ENCODE assay signal across 31 mouse cellular contexts in the genomic region with DNA sequence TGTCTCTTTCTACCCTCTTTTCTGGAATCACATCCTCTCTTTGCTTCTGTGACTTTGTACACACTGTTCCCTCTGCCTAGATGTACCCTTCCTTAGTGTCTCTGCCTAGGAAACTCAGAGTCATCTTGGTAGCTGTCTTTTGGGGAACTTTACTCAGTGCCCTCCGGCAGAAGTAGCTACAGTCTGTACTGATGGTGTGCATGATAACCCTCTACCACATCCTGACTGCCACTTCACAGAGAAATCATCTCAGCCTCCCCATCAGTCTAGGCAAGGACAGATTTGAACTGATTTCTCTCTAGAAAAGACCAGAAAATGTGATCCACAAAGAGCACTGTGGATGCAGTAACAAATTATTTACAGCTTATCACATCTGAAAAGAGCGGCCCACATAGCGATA. TPM values are rescaled to one million over a fixed set of nuclear protein-coding genes. Genes with fewer than 3 reads are reported as not detected.
DNase-seq lines count a peak whose midpoint lies in the region; ATAC-seq and TF ChIP-seq lines count a peak whose summit lies in the region.
"Had no signal": no experiment of that assay in that cellular context is flagged by ENCODE, and none has a peak within 500 bp of the region (broad histone marks: within the 10 kb centered on the region; RNA-seq: fewer than 3 reads in every experiment).

No protein-coding gene starts in this region.

- ATAC-seq in inflammation-experienced regulatory T-cells, adult 6 months, result peak; percentile 70
- no peak for ATAC-seq in intestine, embryonic 16.5 days
- ATAC-seq: forebrain, embryonic 13.5 days; intestine, embryonic 15.5 days; lung, postnatal 0 days; midbrain, embryonic 13.5 days; Patski had no signal

- no peak overlapping the region for H3K27ac ChIP-seq in thymus, adult 2 months (ENCODE audit: control insufficient read depth, insufficient read depth, low read length)
- H3K27ac ChIP-seq in midbrain, embryonic 10.5 days (replicated peaks), result no peak overlapping the region
- no peak overlapping the region for H3K27ac ChIP-seq in intestine, embryonic 16.5 days (ENCODE audit: low read length)
- H3K27ac ChIP-seq: forebrain, embryonic 13.5 days; gastrocnemius, adult 2 months; hindbrain, embryonic 10.5 days; hindbrain, embryonic 15.5 days; intestine, embryonic 15.5 days; limb, embryonic 10.5 days; limb, embryonic 15.5 days; liver, embryonic 13.5 days; midbrain, embryonic 13.5 days had no signal

- H3K4me1 ChIP-seq in thymus, adult 2 months (replicated peaks; ENCODE audit: control insufficient read depth, insufficient read depth, low read length), result peaks cover 18% of the 10 kb centered on the region
- peaks cover 33% of the 10 kb centered on the region for H3K4me1 ChIP-seq in midbrain, embryonic 10.5 days
- H3K4me1 ChIP-seq in intestine, embryonic 16.5 days (ENCODE audit: control insufficient read depth, insufficient read depth, low read length), result peaks cover 8% of the 10 kb centered on the region

- H3K27me3 ChIP-seq in thymus, adult 2 months (ENCODE audit: control insufficient read depth, insufficient read depth, low read length), result no peaks in the 10 kb centered on the region; the same call in 1 of the 2 replicates
- peaks cover 19% of the 10 kb centered on the region; the same call in 1 of the 2 replicates for H3K27me3 ChIP-seq in midbrain, embryonic 10.5 days (ENCODE audit: low read depth, poor library complexity, severe bottlenecking)
- H3K27me3 ChIP-seq in intestine, embryonic 16.5 days (replicated peaks; ENCODE audit: control insufficient read depth, insufficient read depth, low read length), result 0 out of 2 replicates have a peak, but pooled peaks cover 5% of the 10 kb centered on the region
- H3K27me3 ChIP-seq: Patski had no signal

- H3K9ac ChIP-seq in intestine, embryonic 16.5 days (ENCODE audit: low read depth, low read length), result no peak overlapping the region
- H3K9ac ChIP-seq: forebrain, embryonic 13.5 days; heart, embryonic 12.5 days; hindbrain, embryonic 15.5 days; intestine, embryonic 15.5 days; limb, embryonic 15.5 days; liver, embryonic 13.5 days; midbrain, embryonic 13.5 days had no signal

- no peak overlapping the region for H3K4me2 ChIP-seq in intestine, embryonic 16.5 days (ENCODE audit: low read depth, low read length)
- H3K4me2 ChIP-seq: forebrain, embryonic 13.5 days; heart, embryonic 12.5 days; hindbrain, embryonic 15.5 days; intestine, embryonic 15.5 days; limb, embryonic 15.5 days; liver, embryonic 13.5 days; midbrain, embryonic 13.5 days had no signal

- no peaks in the 10 kb centered on the region for H3K9me3 ChIP-seq in midbrain, embryonic 10.5 days (replicated peaks)
- H3K9me3 ChIP-seq in intestine, embryonic 16.5 days (ENCODE audit: control insufficient read depth, low read length), result no peaks in the 10 kb centered on the region
- H3K9me3 ChIP-seq: forebrain, embryonic 13.5 days; heart, embryonic 12.5 days; hindbrain, embryonic 10.5 days; hindbrain, embryonic 15.5 days; intestine, embryonic 15.5 days; limb, embryonic 10.5 days; limb, embryonic 15.5 days; liver, embryonic 13.5 days; megakaryocyte, embryonic 14.5 days; midbrain, embryonic 13.5 days had no signal

- no peak for TF ChIP-seq POLR2A in thymus, adult 2 months (IDR thresholded peaks at IDR 0.05; ENCODE audit: control insufficient read depth, extremely low read depth, insufficient read depth, low read length, poor library complexity)

- no peaks in the 10 kb centered on the region for H3K36me3 ChIP-seq in thymus, adult 2 months (ENCODE audit: control insufficient read depth, insufficient read depth, low read length)
- H3K36me3 ChIP-seq in midbrain, embryonic 10.5 days, result no peaks in the 10 kb centered on the region
- no peaks in the 10 kb centered on the region for H3K36me3 ChIP-seq in intestine, embryonic 16.5 days (ENCODE audit: control insufficient read depth, insufficient read depth, low read length)
- H3K36me3 ChIP-seq: heart, embryonic 12.5 days; hindbrain, embryonic 15.5 days; intestine, embryonic 15.5 days; limb, embryonic 10.5 days; limb, embryonic 15.5 days; liver, embryonic 13.5 days; midbrain, embryonic 13.5 days had no signal

- TF ChIP-seq CTCF in thymus, adult 2 months (IDR thresholded peaks at IDR 0.05; ENCODE audit: borderline replicate concordance, control insufficient read depth, extremely low read depth, insufficient read depth, low read length, poor library complexity), result no peak

- DNase-seq in thymus, adult 2 months, result peak; percentile 26
- no peak for DNase-seq in thymus, postnatal 36 days
- DNase-seq in T-cell, adult 2 months (ENCODE audit: low spot score), result peak; percentile 73
- no peak for DNase-seq in midbrain, embryonic 10.5 days (ENCODE audit: low spot score)
- DNase-seq in Muller cell, postnatal 12 days (ENCODE audit: inconsistent ontology term), result no peak
- no peak for DNase-seq in cerebellum, postnatal 4 days (ENCODE audit: low spot score in 2 of 2)
- DNase-seq: cerebellum, adult 2 months; cerebellum, postnatal 14 days; gastrocnemius, adult 2 months; gastrocnemius, postnatal 36 days; heart, adult 18-20 months; kidney, adult 9 months; kidney, postnatal 10 days; layer of hippocampus, adult 9-11 months; liver, embryonic 13.5 days; lung, adult 18-20 months; lung, postnatal 4 days; right cerebral cortex, postnatal 25 days had no signal

- WGBS in thymus, adult 2 months, result 57% methylated on average over 3 of the region's 3 CpGs
- 88% methylated on average over 3 of the region's 3 CpGs for WGBS in midbrain, embryonic 10.5 days
- WGBS in intestine, embryonic 16.5 days, result 76% methylated on average over 3 of the region's 3 CpGs

- H3K4me3 ChIP-seq in thymus, adult 2 months (ENCODE audit: control insufficient read depth, insufficient read depth, low read length), result no peak overlapping the region
- H3K4me3 ChIP-seq in midbrain, embryonic 10.5 days, result no peak overlapping the region
- H3K4me3 ChIP-seq in intestine, embryonic 16.5 days (ENCODE audit: low read length), result no peak overlapping the region
- H3K4me3 ChIP-seq: forebrain, embryonic 13.5 days; gastrocnemius, adult 2 months; heart, embryonic 12.5 days; hindbrain, embryonic 10.5 days; hindbrain, embryonic 15.5 days; intestine, embryonic 15.5 days; limb, embryonic 10.5 days; limb, embryonic 15.5 days; liver, embryonic 13.5 days; megakaryocyte, embryonic 14.5 days; midbrain, embryonic 13.5 days had no signal

RNA-seq across cellular contexts. Expression of a gene that starts 2.2 kb away (rescaled TPM):
- polyA plus RNA-seq in thymus, adult 2 months (2012; rRNA removed), result 0.33 and 0.46 TPM in 2 replicates
- polyA plus RNA-seq in inflammation-experienced regulatory T-cells, adult 6 months (2017; shearing (Covaris generic)), result not detected
- 0.74 and 0.92 TPM in 2 replicates for polyA plus RNA-seq in midbrain, embryonic 10.5 days (2016; fragmentation: Nextera tagmentation; extraction: Ambion mirVana)
- polyA plus RNA-seq in intestine, embryonic 16.5 days (2015; fragmentation: Nextera tagmentation; extraction: Ambion mirVana), result 0.10 and 0.18 TPM in 2 replicates

Comparison
In these comparisons a context has a peak if more than half of its experiments do, and no peak if none do; other contexts are left out.
1. DNase-seq: peak in thymus, adult 2 months (single experiment) and T-cell, adult 2 months (single experiment); none in thymus, postnatal 36 days (0 of 2), midbrain, embryonic 10.5 days (single experiment), Muller cell, postnatal 12 days (single experiment) and cerebellum, postnatal 4 days (0 of 2).